Mouse (Mus musculus): Measurements from ENCODE around the gene Lzic.
A peak's percentile ranks its signal among the peaks of the same experiment; 100 is the strongest.

Gene Lzic

DNA sequence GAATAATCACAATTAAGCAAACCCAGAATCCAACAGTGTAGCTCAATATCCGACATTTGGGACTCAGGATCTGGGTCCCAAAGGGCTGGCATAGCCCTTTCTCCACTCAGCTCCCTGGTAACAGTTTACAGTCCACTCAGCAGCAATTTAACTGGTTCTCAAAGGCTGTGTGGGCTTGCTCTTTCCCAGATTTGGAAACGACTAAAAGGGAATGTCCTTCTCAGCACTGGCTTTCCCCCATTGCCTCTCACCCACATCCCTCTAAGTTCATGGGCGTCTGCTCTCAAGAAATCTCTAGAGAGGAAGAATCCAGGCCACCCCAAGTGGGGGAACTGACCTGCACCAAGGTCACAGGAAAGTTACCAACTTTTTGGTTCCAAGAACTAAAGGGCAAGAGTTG, 463 bp upstream of the Lzic start:
- no peak for DNase-seq (ENCODE audit: low spot score)

DNA sequence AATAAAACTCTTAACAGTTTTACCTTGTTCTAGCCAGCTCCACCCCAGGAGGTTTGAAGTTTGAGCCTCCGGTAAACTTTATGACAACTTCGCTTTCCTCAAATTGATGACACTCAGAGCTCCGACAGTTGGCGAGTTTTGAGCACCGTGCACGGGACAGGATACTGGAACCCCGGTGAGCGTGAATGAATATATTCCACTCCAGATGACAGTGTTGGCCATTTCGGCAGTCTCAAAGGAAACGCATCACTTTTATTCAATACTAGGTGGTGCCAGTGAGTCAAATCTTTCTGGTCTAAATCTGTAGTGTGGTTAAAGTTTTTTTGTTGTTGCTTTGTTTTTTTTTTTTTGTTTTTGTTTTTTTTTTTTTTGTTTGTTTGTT, 787 bp downstream of the Lzic start:
- no peak for DNase-seq (ENCODE audit: low spot score)

DNA sequence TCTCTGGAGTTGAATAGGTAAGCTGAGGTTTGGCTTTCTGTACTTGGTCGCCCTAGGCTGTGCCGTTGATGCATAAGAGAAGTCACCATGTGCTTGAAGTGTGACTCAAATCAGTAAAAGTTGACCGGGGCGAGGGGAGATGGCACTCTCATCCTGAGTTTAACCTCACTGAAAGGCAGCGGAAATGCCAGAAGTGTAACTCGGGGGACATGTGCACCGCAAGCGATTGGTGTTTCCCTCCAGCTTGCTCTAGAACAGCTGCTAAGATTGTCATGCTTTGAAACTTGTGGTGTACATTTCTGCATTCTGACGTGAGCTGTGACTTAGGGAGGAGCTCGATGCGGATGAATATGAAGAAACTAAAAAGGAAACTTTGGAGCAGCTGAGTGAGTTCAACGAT, 2.7 kb downstream of the Lzic start:
- no peak for DNase-seq (ENCODE audit: low spot score)

DNA sequence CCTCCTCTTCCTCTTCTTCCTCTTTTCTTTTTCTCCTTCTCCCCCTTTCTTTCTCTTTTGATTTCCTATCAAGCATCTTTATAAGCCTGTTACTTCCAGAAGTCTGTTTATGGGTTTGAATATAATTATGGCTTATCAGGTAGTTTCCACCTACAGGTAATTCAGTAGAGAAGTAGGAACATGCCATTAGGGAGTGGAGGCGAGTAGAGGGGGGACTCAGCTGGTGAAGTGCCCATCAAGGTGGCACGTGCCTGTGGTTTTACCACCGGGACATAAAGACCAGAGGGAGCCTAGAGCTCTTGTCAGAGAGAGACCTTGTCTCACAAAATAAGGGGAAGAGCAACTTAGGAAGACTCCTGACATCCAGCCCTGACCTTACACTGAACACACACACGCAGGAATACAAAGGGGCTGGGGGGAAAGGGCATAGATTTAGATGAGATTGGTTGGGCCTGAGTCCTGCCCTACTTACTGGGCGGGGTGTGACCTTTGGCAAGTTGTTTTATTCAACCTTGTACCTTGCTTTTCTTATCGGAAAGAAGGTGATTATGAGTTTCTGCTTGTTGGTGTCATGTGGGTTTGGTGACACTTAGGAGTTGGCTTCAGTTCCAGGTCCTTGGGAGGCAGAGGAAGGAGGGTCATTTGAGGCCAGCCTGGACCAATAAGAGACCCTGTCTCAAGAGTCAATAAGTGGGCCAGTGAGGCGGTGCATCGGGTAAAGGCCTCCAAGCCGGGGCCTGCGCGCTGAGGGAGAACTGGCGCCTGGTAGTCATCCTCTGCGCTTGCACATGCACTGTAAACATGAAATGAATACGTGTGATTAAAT, 4.6 kb downstream of the Lzic start:
- DNase-seq (ENCODE audit: low spot score), result no peak

DNA sequence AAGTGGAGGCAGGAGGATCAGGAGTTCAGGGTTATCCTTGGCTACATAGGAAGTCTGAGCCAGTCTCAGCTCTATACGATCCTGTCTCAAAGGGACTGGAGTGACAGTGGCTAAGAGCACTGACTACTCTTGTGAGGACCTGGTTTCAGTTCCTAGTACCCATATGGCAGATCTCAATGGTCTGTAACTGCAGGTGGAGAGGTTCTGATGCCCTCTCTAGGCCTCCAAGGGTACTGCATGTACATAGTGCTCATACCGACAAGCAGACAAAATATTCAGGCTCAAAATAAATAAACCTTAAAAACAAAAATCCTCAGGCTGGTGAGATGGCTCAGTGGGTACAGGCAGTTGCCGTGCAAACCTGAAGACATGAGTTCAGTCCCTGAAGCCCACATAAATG, 6.1 kb downstream of the Lzic start:
- no peak for DNase-seq (ENCODE audit: low spot score)

DNA sequence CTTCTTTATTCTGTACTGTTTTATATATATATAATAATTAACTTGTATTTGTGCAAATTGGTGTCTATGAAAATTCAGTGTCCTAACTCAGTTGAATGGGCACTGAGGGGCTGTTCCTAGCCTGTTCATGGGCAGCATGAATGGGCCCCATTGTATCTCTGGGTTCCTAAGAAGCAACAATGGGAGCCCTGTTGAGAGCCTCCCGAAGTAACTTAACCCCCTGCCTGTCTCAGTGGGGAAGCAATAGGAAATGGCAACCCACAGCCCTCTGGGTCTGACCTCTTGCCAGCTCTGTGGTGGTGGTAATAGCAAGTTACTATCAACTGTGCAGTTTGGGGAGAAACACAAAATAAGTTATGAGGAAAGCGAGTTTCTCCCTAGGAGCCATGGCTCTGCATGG, 11.6 kb downstream of the Lzic start:
- DNase-seq (ENCODE audit: low spot score), result no peak

DNA sequence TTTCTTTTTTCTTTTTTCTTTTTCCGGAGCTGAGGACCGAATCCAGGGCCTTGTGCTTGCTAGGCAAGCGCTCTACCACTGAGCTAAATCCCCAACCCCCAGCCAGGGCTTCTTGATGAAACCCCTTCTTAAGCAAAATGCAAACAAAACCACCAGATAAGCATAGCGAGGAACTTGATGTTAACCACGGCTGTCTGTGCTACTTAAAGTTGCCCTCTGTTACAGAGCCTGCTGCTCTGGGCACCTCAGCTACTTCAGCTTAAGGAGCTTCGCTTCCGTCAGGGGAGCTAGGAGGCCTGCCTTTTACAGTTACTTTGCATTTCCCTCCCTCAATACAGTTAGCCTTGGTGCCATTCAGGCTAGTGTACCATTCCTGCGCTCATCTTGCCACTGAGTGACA, 13.9 kb downstream of the Lzic start:
- no peak for DNase-seq (ENCODE audit: low spot score)

DNA sequence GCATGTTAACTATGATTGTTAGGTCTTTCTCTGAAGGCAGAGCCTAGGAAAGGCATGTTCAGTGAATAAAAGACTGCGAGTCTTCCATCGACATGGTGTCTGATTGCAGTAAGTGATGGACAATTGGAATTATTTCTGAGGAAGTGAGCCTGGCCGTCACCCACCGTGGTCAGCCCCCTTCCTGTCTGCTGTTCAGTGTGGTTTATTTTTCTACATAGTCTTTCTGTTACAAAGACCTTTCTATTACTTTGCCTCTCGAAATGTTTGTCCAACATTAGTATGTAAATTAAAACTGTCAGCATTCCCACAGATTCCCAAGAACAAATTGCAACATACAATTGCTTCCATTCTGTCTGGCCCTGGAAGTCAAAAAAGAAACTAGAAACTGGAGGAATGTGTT, 14.8 kb downstream of the Lzic start:
- DNase-seq (ENCODE audit: low spot score), result no peak

DNA sequence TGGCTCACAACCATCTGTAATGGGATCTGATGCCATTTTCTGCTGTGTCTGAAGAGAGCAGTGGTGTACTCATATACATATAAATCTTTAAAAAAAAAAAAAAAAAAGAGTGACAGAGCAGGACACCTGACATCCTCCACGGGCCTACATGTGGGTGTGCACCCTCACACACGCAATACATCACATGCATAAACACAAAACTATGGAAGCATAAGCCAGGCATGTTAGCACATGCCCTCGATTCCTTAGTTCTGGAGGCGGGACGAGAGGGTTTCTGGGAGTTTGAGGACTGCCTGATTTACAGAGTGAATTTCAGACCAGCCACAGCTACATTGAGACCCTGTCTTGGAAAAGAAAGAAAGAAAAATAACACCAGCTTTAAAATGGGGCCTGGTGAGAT, 19.3 kb downstream of the Lzic start:
- no peak for DNase-seq (ENCODE audit: low spot score)

DNA sequence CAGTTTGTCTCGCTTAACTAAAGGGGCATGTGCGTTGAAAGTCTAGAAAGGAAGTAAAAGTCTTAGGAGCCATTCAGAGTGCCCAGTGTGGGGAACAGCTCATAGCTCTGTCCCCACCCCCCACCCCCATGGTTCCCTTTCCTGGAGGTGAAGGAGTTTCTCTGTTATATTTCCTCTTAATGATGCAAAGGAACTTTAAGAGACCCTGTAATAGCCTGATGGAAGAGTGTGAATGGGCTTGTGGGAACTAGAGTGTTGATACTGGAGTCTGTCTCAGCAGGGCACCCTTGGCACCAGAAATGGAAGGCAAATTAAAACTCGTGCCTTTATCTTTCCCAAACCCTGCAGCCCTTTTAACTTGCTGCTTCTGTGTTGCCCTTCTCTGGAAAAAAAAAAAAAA, 19.8 kb downstream of the Lzic start:
- DNase-seq (ENCODE audit: low spot score), result no peak

DNA sequence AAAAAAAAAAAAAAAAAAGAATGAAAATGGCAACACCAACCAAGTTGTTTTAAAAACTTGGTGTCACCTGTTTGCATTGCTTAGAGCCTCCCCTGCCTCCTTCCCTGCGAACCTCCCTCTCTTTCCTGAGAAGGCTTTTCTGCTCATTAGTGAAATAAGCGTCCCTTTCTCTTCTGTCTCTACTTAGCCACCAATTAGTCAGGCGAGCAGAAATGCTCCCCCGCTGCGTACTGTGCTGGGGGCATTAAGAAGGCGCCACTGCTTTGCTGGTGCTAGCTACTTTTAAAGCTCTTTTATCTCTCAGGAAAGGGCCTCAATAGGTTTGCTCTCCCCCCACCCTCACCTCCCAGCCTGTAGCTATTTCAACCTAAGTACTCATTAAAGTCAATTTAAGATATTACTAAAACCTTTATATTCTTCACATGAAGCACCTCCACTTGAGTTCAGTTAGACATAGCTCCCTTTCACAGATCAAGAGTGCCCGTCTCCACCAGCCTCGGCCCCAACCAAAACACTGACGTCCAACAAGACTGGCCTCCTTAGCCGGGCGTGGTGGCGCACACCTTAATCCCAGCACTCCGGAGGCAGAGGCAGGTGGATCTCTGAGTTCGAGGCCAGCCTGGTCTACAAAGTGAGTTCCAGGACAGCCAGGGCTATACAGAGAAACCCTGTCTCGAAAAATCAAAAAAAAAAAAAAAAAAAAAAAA, 20.4 kb downstream of the Lzic start:
- DNase-seq (ENCODE audit: low spot score), result no peak

DNA sequence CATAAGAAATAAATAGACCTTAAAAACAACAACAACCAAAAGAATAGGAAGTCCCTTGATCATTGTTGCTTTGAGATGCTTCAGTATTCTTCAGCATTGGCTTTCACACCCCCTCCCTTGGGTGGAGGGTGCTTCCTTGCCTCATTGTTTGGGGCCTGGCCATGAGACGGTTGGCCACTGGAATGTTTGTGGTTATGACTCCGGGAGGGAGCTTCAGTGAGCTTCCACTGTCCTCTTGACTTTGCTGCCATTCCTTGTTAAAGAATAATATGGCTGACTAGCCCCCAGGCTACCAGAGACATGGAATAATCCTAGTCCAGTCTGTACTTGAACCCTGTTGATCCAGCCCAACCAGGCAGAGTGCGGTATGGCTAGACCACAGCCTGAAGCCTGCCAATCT, 21.9 kb downstream of the Lzic start:
- no peak for DNase-seq (ENCODE audit: low spot score)

DNA sequence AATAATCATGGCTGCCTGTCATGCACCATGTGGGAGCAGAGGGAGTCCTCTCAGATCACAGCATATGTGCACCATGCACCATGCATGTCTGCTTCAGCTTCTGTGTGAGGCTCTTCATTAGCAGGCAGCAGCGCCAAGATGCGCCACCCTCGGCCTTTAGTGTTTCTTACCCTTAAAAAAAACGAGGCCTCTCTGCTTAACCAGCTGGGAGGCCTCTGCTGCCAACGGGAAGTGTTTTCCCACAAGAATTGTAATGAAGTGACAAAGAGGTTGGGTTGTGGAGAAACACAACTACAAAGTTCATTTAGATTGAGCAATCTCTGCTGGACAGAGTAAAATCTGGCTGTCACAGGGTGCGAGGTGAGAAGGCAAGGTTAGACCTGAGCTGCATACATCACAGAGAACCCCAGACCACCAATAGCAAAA, 26.2 kb downstream of the Lzic start:
- DNase-seq (ENCODE audit: low spot score), result no peak

DNA sequence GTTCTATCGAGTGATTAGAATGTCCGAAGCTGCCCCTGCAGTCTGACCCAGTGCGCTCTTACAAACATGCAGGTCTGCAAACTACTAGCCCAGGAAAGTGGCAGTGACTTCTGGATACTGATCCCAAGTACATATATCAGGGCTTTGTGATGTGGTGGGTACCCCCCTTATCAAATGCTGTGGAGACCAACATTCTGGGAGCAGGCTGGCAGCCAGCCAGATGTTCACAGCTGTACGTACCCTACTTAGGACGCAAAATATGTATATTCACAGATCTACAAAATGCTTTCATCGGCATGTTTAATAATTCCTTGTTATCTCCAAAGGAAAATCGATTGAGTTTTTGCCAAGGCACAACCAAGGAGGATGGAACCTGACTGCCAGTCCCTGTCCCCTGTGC, 27.0 kb downstream of the Lzic start:
- no peak for DNase-seq (ENCODE audit: low spot score)

DNA sequence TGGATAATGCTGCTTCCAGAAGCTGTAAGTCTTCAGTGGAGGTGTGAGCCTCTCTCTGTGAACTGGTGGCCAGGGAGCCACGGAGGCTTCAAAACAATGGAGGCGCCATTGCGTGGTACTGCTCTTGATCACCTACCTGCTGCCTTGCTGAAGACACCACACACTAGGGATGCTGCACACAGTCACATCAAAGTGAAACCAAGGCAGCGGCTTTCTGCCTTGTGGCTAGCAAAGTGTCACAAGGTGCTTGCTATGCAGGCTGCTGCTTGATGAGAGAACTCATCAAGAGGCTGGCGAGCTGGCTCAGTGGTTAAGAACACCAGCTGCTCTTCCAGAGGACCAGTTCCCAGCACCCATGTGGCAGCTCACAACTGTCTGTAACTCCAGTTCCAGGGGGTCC, 30.7 kb downstream of the Lzic start:
- DNase-seq (ENCODE audit: low spot score), result no peak

DNA sequence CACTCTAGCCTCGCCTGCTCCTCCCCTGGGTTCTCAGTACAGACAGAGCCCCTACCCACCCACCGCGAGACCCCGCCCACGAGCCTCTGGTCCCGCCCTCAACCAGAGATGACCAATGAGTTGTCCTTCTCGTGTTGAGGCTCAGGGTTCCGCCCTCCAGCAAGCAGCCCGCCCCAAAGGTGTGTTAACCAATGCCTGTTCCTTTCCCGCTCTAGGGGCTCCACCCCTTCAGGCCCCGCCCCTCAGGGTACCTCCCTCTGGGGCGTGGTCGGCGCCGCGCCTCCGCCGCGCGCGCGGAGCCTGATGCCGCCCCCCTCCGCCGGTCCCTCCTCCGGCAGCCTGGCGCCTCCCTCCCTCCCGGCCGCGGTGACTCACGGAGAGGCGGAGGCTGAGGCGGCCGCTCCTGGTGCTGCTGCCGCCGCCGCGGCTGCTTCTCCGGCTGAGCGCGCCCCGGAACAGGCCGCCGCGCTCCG, 32.9 kb downstream of the Lzic start, which contains the start of gene Ctnnbip1:
Gene Ctnnbip1 (plus strand): TSS at position 369 of the 473 bp plus-strand sequence.
- peak; percentile 90 for DNase-seq (ENCODE audit: low spot score)

DNA sequence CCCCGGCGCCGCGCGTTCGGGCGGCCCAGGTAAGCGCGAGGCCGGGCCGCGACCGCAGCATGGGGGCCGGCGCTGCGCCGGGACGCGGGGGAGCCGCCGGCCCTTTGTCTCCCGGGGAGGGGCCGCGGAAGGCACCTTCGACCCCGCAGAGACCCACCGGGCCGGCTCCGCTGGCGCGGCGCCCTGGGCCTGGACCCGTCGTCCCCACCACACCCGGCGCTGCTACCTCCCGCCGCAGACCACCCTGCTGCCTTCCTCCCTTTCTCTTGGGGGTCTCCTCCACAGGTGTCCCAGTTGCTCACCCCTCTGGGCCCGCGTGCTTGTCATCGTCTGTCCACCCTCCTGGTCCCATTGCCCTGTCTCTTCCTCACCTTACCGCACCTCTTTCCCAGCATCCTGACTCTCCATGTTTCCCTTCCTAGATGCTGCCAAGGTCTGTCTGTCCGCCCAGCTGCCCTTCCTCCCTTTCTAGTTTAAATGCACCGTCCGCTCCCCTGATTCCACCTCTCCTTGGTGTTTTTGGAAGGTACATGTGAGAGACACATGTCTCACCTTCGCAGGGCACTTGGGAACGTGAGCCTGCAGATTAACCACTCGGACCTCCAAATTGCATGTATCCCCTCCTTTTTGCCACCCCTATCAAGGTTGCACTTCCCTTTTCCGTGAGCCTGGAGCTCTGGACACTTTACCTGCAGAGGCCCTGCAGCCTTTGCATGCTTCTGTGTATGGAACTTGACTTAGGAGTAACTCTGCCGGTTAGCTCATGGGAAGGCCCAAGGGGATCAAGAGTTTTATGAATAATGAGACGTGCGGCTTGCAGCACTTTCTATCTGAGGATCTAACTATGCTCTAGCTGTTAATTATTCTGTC, 33.6 kb downstream of the Lzic start:
- no peak for DNase-seq (ENCODE audit: low spot score)

DNA sequence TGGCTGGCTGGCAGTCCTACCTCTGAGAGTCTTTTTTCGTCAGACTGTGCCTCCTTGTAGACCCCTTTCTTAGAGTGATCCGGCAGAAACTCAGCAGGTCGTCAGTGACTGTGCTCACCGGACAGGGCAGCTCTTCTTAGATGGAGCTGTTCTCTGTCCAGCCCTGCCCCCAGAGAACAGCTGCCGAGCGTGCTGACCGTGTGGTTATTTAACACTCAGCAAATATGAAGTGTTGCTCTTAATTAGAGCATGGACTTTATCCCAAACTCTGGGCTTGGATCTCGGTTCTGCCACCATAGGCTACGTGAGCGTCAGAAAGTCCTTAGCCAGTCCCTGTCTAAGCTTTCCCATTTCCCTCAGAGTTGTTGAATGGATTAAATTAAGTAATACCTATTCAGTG, 36.2 kb downstream of the Lzic start:
- DNase-seq (ENCODE audit: low spot score), result no peak

DNA sequence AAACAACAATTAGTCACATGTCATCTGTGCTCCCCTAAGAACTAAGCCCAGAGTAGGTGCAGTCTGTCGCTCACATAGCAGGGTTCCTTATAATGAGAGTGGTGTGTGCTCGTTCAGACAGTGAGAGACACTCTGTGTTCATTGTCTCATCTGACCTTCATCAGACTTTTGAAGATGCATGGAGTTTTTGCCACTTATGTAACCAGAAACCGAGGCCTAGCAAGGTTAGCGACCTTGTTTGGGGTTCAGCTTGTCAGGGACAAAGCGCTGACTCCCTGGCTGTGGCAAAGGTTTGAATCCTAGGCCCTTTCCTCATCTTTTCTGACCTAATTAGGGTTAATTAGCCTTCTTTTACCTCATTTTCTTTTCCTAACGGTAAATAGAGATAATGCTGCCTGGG, 38.9 kb downstream of the Lzic start:
- no peak for DNase-seq (ENCODE audit: low spot score)

DNA sequence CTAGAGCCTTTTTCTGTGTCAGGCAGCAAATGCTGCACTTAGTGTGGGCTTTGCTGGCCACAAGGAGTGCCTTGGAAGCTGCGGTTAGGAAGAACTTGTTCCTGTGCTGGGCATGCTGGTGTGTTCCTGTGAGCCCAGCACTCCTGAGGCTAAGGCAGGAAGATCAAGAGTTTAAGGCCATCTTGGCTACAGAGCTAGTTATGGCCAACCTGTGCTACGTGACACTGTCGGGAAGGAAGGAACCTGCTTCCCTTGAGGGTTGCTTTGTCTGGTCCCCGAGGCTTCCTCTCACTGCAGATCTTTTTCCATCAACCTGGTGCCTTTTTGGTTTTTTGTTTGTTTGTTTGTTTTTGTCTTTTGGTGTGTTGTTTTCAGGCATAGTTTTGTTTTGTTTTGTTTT, 40.1 kb downstream of the Lzic start:
- no peak for DNase-seq (ENCODE audit: low spot score)

DNA sequence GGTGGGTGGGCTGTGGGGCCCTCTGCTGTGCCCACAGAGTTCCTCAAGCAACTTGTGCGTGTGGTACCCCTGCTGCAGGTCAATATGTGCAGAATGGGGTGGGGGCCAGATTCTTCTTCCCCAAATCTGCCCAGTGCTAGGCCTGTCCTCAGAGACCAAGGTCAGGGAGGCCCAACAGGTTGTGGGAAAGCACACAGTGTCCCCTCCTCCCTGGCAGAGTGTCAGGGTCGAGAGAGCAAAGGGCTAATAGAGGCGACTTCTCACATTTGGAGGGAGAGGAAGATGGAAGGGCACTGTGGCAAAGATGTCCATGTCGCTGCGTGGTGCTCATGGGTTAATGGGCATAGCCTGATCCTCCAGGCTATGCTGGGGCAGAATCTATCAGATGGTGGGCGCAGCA, 40.8 kb downstream of the Lzic start:
- no peak for DNase-seq (ENCODE audit: low spot score)

DNA sequence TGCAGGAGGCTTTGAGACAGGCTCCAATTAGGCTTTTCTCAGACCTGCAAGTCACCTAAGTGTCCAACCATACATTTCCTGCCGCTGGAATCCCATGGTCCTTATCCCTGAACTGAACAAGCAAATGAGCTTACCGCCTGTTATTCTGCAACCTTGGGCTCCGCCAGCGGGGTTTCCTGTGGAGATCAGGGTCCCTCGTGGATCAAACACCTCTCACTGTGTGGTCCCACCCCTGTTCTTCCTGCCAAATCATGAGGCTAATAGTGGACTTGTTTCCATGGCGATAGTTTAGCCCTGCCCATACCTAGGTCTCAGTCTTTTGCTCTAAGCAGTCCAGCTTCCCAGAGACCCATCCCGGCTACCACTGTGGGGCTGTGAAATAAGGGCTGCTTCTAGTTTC, 41.3 kb downstream of the Lzic start:
- DNase-seq (ENCODE audit: low spot score), result no peak
